Mouse (Mus musculus) kidney, adult 2 months (tissue): ENCODE measurements around the gene Elf5. TPM values are rescaled to one million over a fixed set of nuclear protein-coding genes. Genes with fewer than 3 reads are reported as not detected.

Experiments
- DNase-seq: peaks from one replicate; pipeline ENCODE4 v3.0.0; 2021
- H3K27ac ChIP-seq: fragments of 200-500 bp; 2 replicates; pipeline ENCODE4 v1.5.1; 2012; ENCODE audit warnings: low read depth, low read length, control low read depth, inconsistent platforms; ENCODE audit not compliant: insufficient read depth
- H3K27me3 ChIP-seq: fragments of 200-500 bp; replicated peaks from 2 replicates; pipeline ENCODE4 v1.6.1; 2012; ENCODE audit warnings: mild to moderate bottlenecking, moderate library complexity, low read length, inconsistent platforms; ENCODE audit not compliant: control insufficient read depth, insufficient read depth
- H3K36me3 ChIP-seq: fragments of 200-500 bp; 2 replicates; pipeline ENCODE4 v1.6.1; 2012; ENCODE audit warnings: mild to moderate bottlenecking, moderate library complexity, low read length, inconsistent platforms; ENCODE audit not compliant: control insufficient read depth, insufficient read depth
- H3K4me1 ChIP-seq: fragments of 200-500 bp; 2 replicates; pipeline ENCODE4 v1.6.1; 2011; ENCODE audit warnings: low read length; ENCODE audit not compliant: control insufficient read depth, insufficient read depth
- H3K4me3 ChIP-seq: fragments of 200-500 bp; 2 replicates; pipeline ENCODE4 v1.5.1; 2011; ENCODE audit warnings: mild to moderate bottlenecking, low read depth, low read length, control low read depth; ENCODE audit not compliant: insufficient read depth
- CTCF ChIP-seq: fragments of 200-500 bp; conservative IDR thresholded peaks from 2 replicates; pipeline ENCODE4 v1.5.1; 2011; ENCODE audit warnings: low read depth, mild to moderate bottlenecking, control low read depth, low read length, moderate library complexity, mixed read lengths; ENCODE audit not compliant: insufficient read depth, insufficient read length
- POLR2A ChIP-seq: fragments of 200-500 bp; IDR thresholded peaks from one replicate; pipeline ENCODE4 v1.6.1; 2011; ENCODE audit warnings: low read depth, low read length, control low read depth
- WGBS: fragments of 180-500 bp; shearing (Covaris S2); methylation state at CpG from one replicate; pipeline ENCODE4 v1.1.7; 2018; 5-methylcytosine and 5-hydroxymethylcytosine counted together
- polyA plus RNA-seq: library from polyadenylated mRNA; depleted of rRNA; stranded (reverse); fragments of >200 nt; gene quantifications from 2 replicates; pipeline ENCODE4 v1.2.3, GENCODE M21; 2012

Gene Elf5
- polyA plus RNA-seq, 1 experiment, result 7.8 TPM

- TF ChIP-seq POLR2A (no peak), CTCF (no peak)
- Histone ChIP-seq H3K27me3 (no peaks in the 10 kb centered on the region), H3K27ac (no peak overlapping the region), H3K36me3 (peaks cover 20% of the 10 kb centered on the region), H3K4me3 (no peak overlapping the region), H3K4me1 (peaks cover 16% of the 10 kb centered on the region)
- WGBS, result 85% methylated on average over 2 of the region's 2 CpGs
- no peak for DNase-seq
These were observed 64.7 kb downstream of the Elf5 start for GRCm38 (mm10) chr2:103476180-103476579.

- Histone ChIP-seq H3K4me1 (peaks cover 19% of the 10 kb centered on the region), H3K4me3 (no peak overlapping the region), H3K36me3 (peaks cover 17% of the 10 kb centered on the region), H3K27ac (peak overlapping the region; percentile 51; the same call in 1 of the 2 replicates), H3K27me3 (no peaks in the 10 kb centered on the region)
- WGBS, result 84% methylated on average over 11 of the region's 11 CpGs
- TF ChIP-seq POLR2A (no peak), CTCF (no peak)
- DNase-seq, result no peak
These were observed 65.2 kb downstream of the Elf5 start for GRCm38 (mm10) chr2:103476657-103477056.

GRCm38 (mm10) chr2:103477456-103477855 is 66.0 kb downstream of the Elf5 start:
- H3K27ac ChIP-seq, result peak overlapping the region; percentile 81
- TF ChIP-seq CTCF (no peak), POLR2A (no peak)
- no peaks in the 10 kb centered on the region for H3K27me3 ChIP-seq
- 39% methylated on average over 4 of the region's 4 CpGs for WGBS
- peak; percentile 71 for DNase-seq
- no peak overlapping the region for H3K4me3 ChIP-seq
- peaks cover 22% of the 10 kb centered on the region for H3K4me1 ChIP-seq
- peaks cover 15% of the 10 kb centered on the region for H3K36me3 ChIP-seq

- Histone ChIP-seq H3K4me1 (peaks cover 22% of the 10 kb centered on the region), H3K4me3 (no peak overlapping the region), H3K36me3 (peaks cover 9% of the 10 kb centered on the region), H3K27me3 (no peaks in the 10 kb centered on the region), H3K27ac (no peak overlapping the region; the same call in 1 of the 2 replicates)
- no peak for DNase-seq
- WGBS, result 87% methylated on average over 3 of the region's 3 CpGs
- no peak for TF ChIP-seq POLR2A
- TF ChIP-seq CTCF, result no peak
These were observed 66.8 kb downstream of the Elf5 start for GRCm38 (mm10) chr2:103478326-103478725.

GRCm38 (mm10) chr2:103480240-103480639 is 68.8 kb downstream of the Elf5 start:
- TF ChIP-seq POLR2A (no peak), CTCF (no peak)
- Histone ChIP-seq H3K4me1 (peaks cover 22% of the 10 kb centered on the region), H3K36me3 (peaks cover 3% of the 10 kb centered on the region; the same call in 1 of the 2 replicates), H3K4me3 (no peak overlapping the region), H3K27me3 (no peaks in the 10 kb centered on the region), H3K27ac (peak overlapping the region; percentile 0; the same call in 1 of the 2 replicates)
- 65% methylated on average over 8 of the region's 8 CpGs for WGBS
- DNase-seq, result peak; percentile 72

DNA sequence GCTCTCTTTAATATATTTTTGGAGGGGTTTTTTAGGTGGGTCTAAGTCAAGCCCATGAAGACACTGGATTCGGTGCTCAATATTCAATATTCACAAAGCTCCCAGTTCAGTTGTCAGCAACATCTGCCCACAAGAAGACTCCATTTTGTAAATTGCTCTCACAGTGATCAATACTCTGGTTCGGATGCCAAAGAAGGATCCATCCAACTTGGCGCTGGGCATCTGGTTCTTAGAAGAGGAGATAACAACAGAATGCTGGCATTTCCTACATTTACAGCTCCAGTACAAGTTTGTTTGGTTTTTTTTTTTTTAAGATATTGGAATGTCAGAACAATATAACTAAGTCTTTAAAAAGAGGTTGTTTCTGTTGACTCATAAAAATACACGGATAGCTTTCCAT is 69.4 kb downstream of the Elf5 start:
- Histone ChIP-seq H3K27me3 (no peaks in the 10 kb centered on the region), H3K4me1 (peaks cover 22% of the 10 kb centered on the region), H3K4me3 (no peak overlapping the region), H3K36me3 (no peaks in the 10 kb centered on the region; the same call in 1 of the 2 replicates), H3K27ac (no peak overlapping the region; the same call in 1 of the 2 replicates)
- 90% methylated on average over 4 of the region's 4 CpGs for WGBS
- DNase-seq, result no peak
- TF ChIP-seq POLR2A, result no peak
- TF ChIP-seq CTCF, result no peak

DNA sequence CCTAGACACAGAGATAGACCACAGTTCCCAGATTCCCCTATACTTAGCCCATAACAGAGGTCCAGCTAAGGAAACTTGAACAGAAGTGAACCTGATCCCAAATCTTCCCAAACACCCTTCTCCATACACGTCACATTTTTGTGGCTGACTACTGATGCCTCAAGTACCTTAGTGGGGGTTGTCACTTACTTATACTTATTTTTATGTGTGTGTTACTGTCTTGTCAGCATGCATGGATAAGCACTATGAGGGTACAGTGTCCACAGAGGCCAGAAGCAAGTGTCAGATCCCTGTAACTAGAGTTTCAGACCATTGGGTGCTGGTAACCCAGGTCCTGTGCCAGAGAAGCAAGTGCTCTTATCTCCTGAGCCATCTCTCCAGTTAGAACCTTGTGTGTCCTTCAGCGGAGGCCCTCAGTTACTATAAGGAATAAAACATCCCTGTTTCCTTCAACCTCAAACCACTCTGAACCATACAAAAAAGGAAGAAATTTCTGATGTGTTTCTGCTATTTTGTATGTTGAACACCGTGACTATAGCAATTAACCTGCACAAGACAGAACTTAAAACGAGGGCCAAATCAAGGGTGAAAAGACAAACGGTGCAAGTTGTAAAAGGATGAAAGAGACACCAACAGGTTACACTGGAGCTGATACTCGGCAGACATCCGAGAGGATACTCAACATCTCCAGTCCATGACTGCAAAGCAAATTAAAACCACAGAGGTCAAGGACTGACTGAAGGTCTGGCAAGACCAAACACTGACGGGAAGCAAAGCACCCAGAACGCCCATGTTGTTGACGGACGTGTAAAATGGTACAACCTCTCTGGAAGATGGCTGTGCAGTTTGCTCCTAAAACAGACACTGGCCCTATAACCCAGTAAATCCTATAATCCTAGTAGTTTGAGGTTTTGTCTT is 70.1 kb downstream of the Elf5 start:
- WGBS, result 56% methylated on average over 11 of the region's 11 CpGs
- DNase-seq, result no peak
- Histone ChIP-seq H3K27ac (peak overlapping the region; percentile 40), H3K36me3 (no peaks in the 10 kb centered on the region; the same call in 1 of the 2 replicates), H3K27me3 (no peaks in the 10 kb centered on the region), H3K4me1 (peaks cover 22% of the 10 kb centered on the region), H3K4me3 (no peak overlapping the region)
- TF ChIP-seq POLR2A (no peak), CTCF (no peak)
